In the genomic region with DNA sequence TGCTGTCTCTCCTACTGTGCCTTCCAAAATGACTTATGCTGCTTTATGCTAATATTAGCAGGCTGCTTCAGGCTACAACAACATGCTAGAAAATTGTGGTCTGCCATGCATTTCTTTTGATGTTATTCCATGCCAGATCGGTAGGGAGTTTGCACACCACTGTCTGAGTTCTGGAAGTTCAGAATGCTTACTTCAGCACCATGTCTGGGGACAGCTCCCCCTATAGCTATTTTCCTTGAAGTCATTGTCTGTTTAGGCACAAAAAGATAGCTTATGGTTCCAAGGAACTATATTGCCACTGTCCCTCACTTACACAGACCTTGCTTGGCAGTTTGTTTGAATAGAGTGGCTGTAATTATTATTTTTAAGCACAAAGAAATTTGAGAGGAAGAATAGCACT, we compare ENCODE assay signal across 11 mouse cellular contexts.
DNase-seq lines count a peak whose midpoint lies in the region; ATAC-seq and TF ChIP-seq lines count a peak whose summit lies in the region.
"Had no signal": no experiment of that assay in that cellular context is flagged by ENCODE, and none has a peak within 500 bp of the region (broad histone marks: within the 10 kb centered on the region; RNA-seq: fewer than 3 reads in every experiment).

No protein-coding gene starts in this region.

- no peak overlapping the region for H3K4me2 ChIP-seq in limb, embryonic 14.5 days (replicated peaks; ENCODE audit: low read depth, low read length, severe bottlenecking)
- H3K4me2 ChIP-seq: liver, embryonic 15.5 days had no signal

- 30% methylated on average over 1 of the region's 1 CpGs for WGBS in limb, embryonic 14.5 days

- intact Hi-C loops in gastrocnemius, adult 2 months (cut with DNase I): no loop called here

- no peak overlapping the region for H3K9ac ChIP-seq in limb, embryonic 14.5 days (ENCODE audit: low read depth, low read length, severe bottlenecking)
- H3K9ac ChIP-seq: liver, embryonic 15.5 days had no signal

- peak; percentile 48 for TF ChIP-seq CTCF in layer of hippocampus, adult 2 months (conservative IDR thresholded peaks at IDR 0.05)
- no peak for TF ChIP-seq CTCF in gastrocnemius, adult 2 months (IDR thresholded peaks at IDR 0.05)

- ATAC-seq in limb, embryonic 14.5 days (ENCODE audit: low FRiP score, low read depth): no peak

- peak; percentile 4 for DNase-seq in adrenal gland, postnatal 14 days
- no peak for DNase-seq in adrenal gland, adult 2 months
- DNase-seq in layer of hippocampus, adult 2 months (ENCODE audit: low spot score in 2 of 2): no peak
- no peak for DNase-seq in layer of hippocampus, adult 11-12 months (ENCODE audit: low spot score)
- DNase-seq in embryo, embryonic 10.5 days (ENCODE audit: low spot score): peak; percentile 66
- peak; percentile 66 for DNase-seq in limb, embryonic 14.5 days (ENCODE audit: low spot score)
- no peak for DNase-seq in B cell, adult 2 months
- no peak for DNase-seq in gastrocnemius, adult 2 months
- DNase-seq: cerebellum, postnatal 10 days; right cerebral cortex, adult 18-20 months had no signal

- H3K4me3 ChIP-seq in layer of hippocampus, adult 2 months: no peak overlapping the region
- H3K4me3 ChIP-seq in limb, embryonic 14.5 days (replicated peaks; ENCODE audit: low read length): no peak overlapping the region
- H3K4me3 ChIP-seq in gastrocnemius, adult 2 months: no peak overlapping the region
- H3K4me3 ChIP-seq: liver, embryonic 15.5 days had no signal

- H3K27ac ChIP-seq in layer of hippocampus, adult 2 months: no peak overlapping the region
- H3K27ac ChIP-seq in limb, embryonic 14.5 days (replicated peaks; ENCODE audit: low read depth, low read length): no peak overlapping the region
- no peak overlapping the region for H3K27ac ChIP-seq in gastrocnemius, adult 2 months
- H3K27ac ChIP-seq: liver, embryonic 15.5 days had no signal

- no peaks in the 10 kb centered on the region for H3K27me3 ChIP-seq in limb, embryonic 14.5 days (ENCODE audit: control insufficient read depth, insufficient read depth, low read length)
- H3K27me3 ChIP-seq: liver, embryonic 15.5 days had no signal

- H3K9me3 ChIP-seq in limb, embryonic 14.5 days (ENCODE audit: control insufficient read depth, low read length): no peaks in the 10 kb centered on the region
- H3K9me3 ChIP-seq: liver, embryonic 15.5 days had no signal

- TF ChIP-seq POLR2A in limb, embryonic 14.5 days (IDR thresholded peaks at IDR 0.05; ENCODE audit: borderline replicate concordance, extremely low read depth, insufficient read depth, insufficient read length): no peak

- no peaks in the 10 kb centered on the region for H3K36me3 ChIP-seq in limb, embryonic 14.5 days (ENCODE audit: control insufficient read depth, insufficient read depth, low read length)
- H3K36me3 ChIP-seq: liver, embryonic 15.5 days had no signal

- no peaks in the 10 kb centered on the region for H3K4me1 ChIP-seq in limb, embryonic 14.5 days (ENCODE audit: control insufficient read depth, insufficient read depth, low read length)
- H3K4me1 ChIP-seq: liver, embryonic 15.5 days had no signal

Comparison
In these comparisons a context has a peak if more than half of its experiments do, and no peak if none do; other contexts are left out.
1. DNase-seq: peak in adrenal gland, postnatal 14 days (single experiment), embryo, embryonic 10.5 days (single experiment) and limb, embryonic 14.5 days (single experiment); none in adrenal gland, adult 2 months (single experiment), layer of hippocampus, adult 2 months (0 of 2), layer of hippocampus, adult 11-12 months (single experiment), B cell, adult 2 months (0 of 2) and gastrocnemius, adult 2 months (single experiment).